In genomic region chr4:140246180-140247005, GRCm38 (mm10) we compare ENCODE assay signal across 8 mouse cellular contexts. TPM values are rescaled to one million over a fixed set of nuclear protein-coding genes. Genes with fewer than 3 reads are reported as not detected.
DNase-seq lines count a peak whose midpoint lies in the region; ATAC-seq and TF ChIP-seq lines count a peak whose summit lies in the region.

Gene Igsf21, minus strand, starts transcription at chr4:140246784.

- H3K27me3 ChIP-seq in hindbrain, postnatal 0 days (ENCODE audit: insufficient read depth, low read length), result no peaks in the 10 kb centered on the region; the same call in none of the 2 replicates
- H3K27me3 ChIP-seq in midbrain, embryonic 10.5 days (ENCODE audit: low read depth, poor library complexity, severe bottlenecking), result peaks cover 99% of the 10 kb centered on the region

- H3K36me3 ChIP-seq in hindbrain, postnatal 0 days (ENCODE audit: insufficient read depth, low read length), result no peaks in the 10 kb centered on the region
- no peaks in the 10 kb centered on the region for H3K36me3 ChIP-seq in midbrain, embryonic 10.5 days

- peak within 1 kb of the TSS; percentile 74 for H3K4me3 ChIP-seq in hindbrain, postnatal 0 days (ENCODE audit: low read length)
- peak within 1 kb of the TSS; percentile 72 for H3K4me3 ChIP-seq in midbrain, embryonic 10.5 days

- H3K9me3 ChIP-seq in hindbrain, postnatal 0 days (ENCODE audit: low read length), result no peaks in the 10 kb centered on the region
- no peaks in the 10 kb centered on the region for H3K9me3 ChIP-seq in midbrain, embryonic 10.5 days (replicated peaks)

- peaks cover 11% of the 10 kb centered on the region for H3K4me1 ChIP-seq in hindbrain, postnatal 0 days (ENCODE audit: insufficient read depth, low read length)
- H3K4me1 ChIP-seq in midbrain, embryonic 10.5 days, result peaks cover 80% of the 10 kb centered on the region

- H3K27ac ChIP-seq in hindbrain, postnatal 0 days, result peak within 1 kb of the TSS; percentile 87
- peak within 1 kb of the TSS; percentile 84 for H3K27ac ChIP-seq in midbrain, embryonic 10.5 days (replicated peaks)

- H3K9ac ChIP-seq in hindbrain, postnatal 0 days (replicated peaks; ENCODE audit: low read length), result peak within 1 kb of the TSS; percentile 83

- 0 out of 2 replicates have a peak, but pooled peaks have one; percentile 21 for ATAC-seq in cerebellum, adult (ENCODE audit: insufficient number of reproducible peaks, low FRiP score, low TSS enrichment)
- peak; percentile 69 for ATAC-seq in hindbrain, postnatal 0 days

- no peak for TF ChIP-seq CTCF in hindbrain, postnatal 0 days (IDR thresholded peaks at IDR 0.05; ENCODE audit: low read depth)

- no peak for DNase-seq in cerebellum, adult 9-10 months
- DNase-seq in testis, postnatal 10 days (ENCODE audit: low spot score), result peak; percentile 49
- no peak for DNase-seq in testis, postnatal 14 days (ENCODE audit: low spot score)
- peak; percentile 82 for DNase-seq in hindbrain, postnatal 0 days (ENCODE audit: low spot score)
- DNase-seq in midbrain, embryonic 10.5 days (ENCODE audit: low spot score), result peak; percentile 79
- DNase-seq in spleen, adult 18-20 months, result no peak
- no peak for DNase-seq in spleen, postnatal 10 days (ENCODE audit: low spot score in 2 of 2)

- peak within 1 kb of the TSS; percentile 72 for H3K4me2 ChIP-seq in hindbrain, postnatal 0 days (ENCODE audit: low read depth, low read length)

- WGBS in hindbrain, postnatal 0 days, result under 1% methylated on average over 68 of the region's 90 CpGs
- WGBS in midbrain, embryonic 10.5 days, result under 1% methylated on average over 79 of the region's 90 CpGs

RNA-seq across cellular contexts. Expression of gene Igsf21, which starts in this region (rescaled TPM):
- 175 and 176 TPM in 2 replicates for total RNA-seq in hindbrain, postnatal 0 days (2014; rRNA removed)
- polyA plus RNA-seq in hindbrain, postnatal 0 days (2015; fragmentation: Nextera tagmentation; extraction: Ambion mirVana), result 125 and 127 TPM in 2 replicates
- 9.5 and 19.8 TPM in 2 replicates for polyA plus RNA-seq in midbrain, embryonic 10.5 days (2016; fragmentation: Nextera tagmentation; extraction: Ambion mirVana)

Comparison
In these comparisons a context has a peak if more than half of its experiments do, and no peak if none do; other contexts are left out.
1. DNase-seq: peak in testis, postnatal 10 days (single experiment), hindbrain, postnatal 0 days (single experiment) and midbrain, embryonic 10.5 days (single experiment); none in cerebellum, adult 9-10 months (single experiment), testis, postnatal 14 days (single experiment), spleen, adult 18-20 months (0 of 2) and spleen, postnatal 10 days (0 of 2).